8 mouse cellular contexts compared by ENCODE assay signal in the genomic region with DNA sequence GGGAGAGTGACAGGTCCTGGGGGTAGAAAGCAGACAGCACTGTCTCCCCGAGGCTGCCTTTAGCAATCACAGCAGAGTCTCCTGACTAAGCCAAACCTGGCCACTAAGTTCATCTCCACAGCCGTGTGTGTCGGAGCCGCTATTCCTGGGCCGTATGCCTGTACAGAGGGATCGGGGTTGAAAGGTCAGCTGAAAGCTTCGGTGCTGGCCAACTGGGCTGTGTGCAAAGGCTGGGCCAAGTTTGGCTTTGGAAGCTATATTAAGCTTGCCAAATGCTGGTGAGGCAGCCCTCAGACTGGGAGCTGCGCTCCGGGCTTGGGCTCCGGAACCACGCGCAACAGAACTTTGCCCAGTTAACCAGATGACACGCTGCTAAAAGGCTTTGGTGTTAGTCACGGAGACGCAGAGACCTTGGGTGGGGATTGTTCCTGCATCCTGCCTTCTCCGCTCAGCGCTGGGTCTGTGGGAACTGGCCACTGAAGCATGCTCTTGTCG. TPM values are rescaled to one million over a fixed set of nuclear protein-coding genes. Genes with fewer than 3 reads are reported as not detected.
A peak's percentile ranks its signal among the peaks of the same experiment; 100 is the strongest.
DNase-seq lines count a peak whose midpoint lies in the region; ATAC-seq and TF ChIP-seq lines count a peak whose summit lies in the region.
"Had no signal": no experiment of that assay in that cellular context is flagged by ENCODE, and none has a peak within 500 bp of the region (broad histone marks: within the 10 kb centered on the region; RNA-seq: fewer than 3 reads in every experiment).

No protein-coding gene starts in this region.

- WGBS in lung, postnatal 0 days = 65% methylated on average over 18 of the region's 18 CpGs

- TF ChIP-seq EP300 in lung, postnatal 0 days (IDR thresholded peaks at IDR 0.05) = no peak

- intact Hi-C loops in left cerebral cortex, postnatal 4 days (cut with DNase I) = no loop called here

- peak; percentile 44; the same call in 1 of the 2 replicates for ATAC-seq in lung, postnatal 0 days
- no peak for ATAC-seq in megakaryocyte, adult 5-6 weeks (ENCODE audit: poor library complexity, severe bottlenecking)

- no peaks in the 10 kb centered on the region for H3K36me3 ChIP-seq in lung, postnatal 0 days (ENCODE audit: insufficient read depth, low read length)
- H3K36me3 ChIP-seq: stomach, embryonic 15.5 days had no signal

- no peak overlapping the region for H3K9ac ChIP-seq in lung, postnatal 0 days (replicated peaks; ENCODE audit: low read depth)
- H3K9ac ChIP-seq: stomach, embryonic 15.5 days had no signal

- no peaks in the 10 kb centered on the region for H3K27me3 ChIP-seq in lung, postnatal 0 days (replicated peaks; ENCODE audit: insufficient read depth, low read length)
- H3K27me3 ChIP-seq: stomach, embryonic 15.5 days had no signal

- DNase-seq in left cerebral cortex, postnatal 4 days = peak; percentile 47
- no peak for DNase-seq in left cerebral cortex, adult 11 months (ENCODE audit: low spot score)
- DNase-seq in gastrocnemius, adult 8-10 months (ENCODE audit: low spot score in 2 of 2) = peak; percentile 68 to 81
- peak; percentile 70 to 81 for DNase-seq in kidney, adult 8-10 months
- peak; percentile 9 for DNase-seq in lung, postnatal 0 days (ENCODE audit: low spot score)
- no peak for DNase-seq in embryo, embryonic 10.5 days (ENCODE audit: low spot score)

- H3K4me3 ChIP-seq in lung, postnatal 0 days (ENCODE audit: low read depth, low read length) = no peak overlapping the region
- H3K4me3 ChIP-seq: stomach, embryonic 15.5 days had no signal

- no peaks in the 10 kb centered on the region for H3K9me3 ChIP-seq in lung, postnatal 0 days (ENCODE audit: low read length)
- H3K9me3 ChIP-seq: stomach, embryonic 15.5 days had no signal

- no peak for TF ChIP-seq CTCF in lung, postnatal 0 days (IDR thresholded peaks at IDR 0.05)

- H3K4me1 ChIP-seq in lung, postnatal 0 days (ENCODE audit: insufficient read depth, low read depth, low read length) = no peaks in the 10 kb centered on the region
- H3K4me1 ChIP-seq: stomach, embryonic 15.5 days had no signal

- no peak overlapping the region for H3K27ac ChIP-seq in lung, postnatal 0 days (ENCODE audit: low read length)
- H3K27ac ChIP-seq: stomach, embryonic 15.5 days had no signal

- H3K4me2 ChIP-seq in lung, postnatal 0 days (replicated peaks; ENCODE audit: low read depth, low read length) = peak overlapping the region; percentile 9; the same call in 1 of the 2 replicates
- H3K4me2 ChIP-seq: stomach, embryonic 15.5 days had no signal

RNA-seq across cellular contexts. Expression of a gene that starts 19.9 kb away (rescaled TPM):
- 10 to 100 TPM; 13.0 to 19.1 TPM for total RNA-seq in left cerebral cortex, postnatal 4 days (2021)
- 10 to 100 TPM; 57.8 to 71.7 (median 63.4) TPM for total RNA-seq in gastrocnemius, adult 8-10 months (2022)
- 0.42 and 0.60 TPM in 2 replicates for polyA plus RNA-seq in lung, postnatal 0 days (2015; fragmentation: Nextera tagmentation; extraction: Ambion mirVana)
- not detected in 2 replicates for total RNA-seq in megakaryocyte, adult 5-6 weeks (2015)
- not detected in 2 replicates for total RNA-seq in megakaryocyte, adult 5-6 weeks (2017)

Comparison
In these comparisons a context has a peak if more than half of its experiments do, and no peak if none do; other contexts are left out.
1. DNase-seq: peak in left cerebral cortex, postnatal 4 days (single experiment), gastrocnemius, adult 8-10 months (2 of 2), kidney, adult 8-10 months (2 of 2) and lung, postnatal 0 days (single experiment); none in left cerebral cortex, adult 11 months (single experiment) and embryo, embryonic 10.5 days (single experiment).
2. RNA of a gene that starts 19.9 kb away (total RNA-seq): 57.8 to 71.7 TPM in gastrocnemius, adult 8-10 months and 13.0 to 19.1 TPM in left cerebral cortex, postnatal 4 days; not detected in megakaryocyte, adult 5-6 weeks; every median in the first group is over 10 times any median in the second.